Mouse (Mus musculus) mature B cell (primary cell): ENCODE data around the gene 9530053A07Rik.
"Not testable (repeated sequence)": the region's sequence is repeated elsewhere in the genome, so short reads cannot be mapped to it uniquely, and the experiment has no call there.

Experiments used
- in situ Hi-C: fragments of 300-500 bp; cut with MboI; formaldehyde crosslinking; loops from 2 replicates; pipeline ENCODE4 v1.14.3; 2019

Gene 9530053A07Rik

GRCm38 (mm10) chr7:28129166-28129565 is at the start of gene 9530053A07Rik:
TSS of gene 9530053A07Rik (plus strand) at chr7:28129466.
- in situ Hi-C loops = no loop called here

DNA sequence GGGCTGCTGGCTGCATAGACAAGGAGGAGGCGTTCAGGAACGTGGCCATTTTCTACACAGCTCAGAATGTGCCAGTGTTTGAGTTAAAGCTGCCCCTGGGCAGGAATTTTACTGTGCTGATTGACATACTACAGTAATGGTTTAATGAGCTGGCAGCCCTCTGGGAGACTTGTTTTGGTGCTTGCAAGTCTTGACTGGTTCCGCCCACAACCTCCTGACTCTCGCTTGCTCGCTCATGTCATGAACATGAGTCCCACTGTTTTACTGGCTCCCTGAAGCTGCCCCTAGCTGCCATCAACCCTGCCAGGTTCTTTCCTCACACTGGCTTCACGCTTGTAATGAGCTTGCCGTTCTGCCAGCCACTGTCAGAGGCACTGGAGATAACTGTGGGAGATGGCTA is 45.1 kb upstream of the 9530053A07Rik start:
- in situ Hi-C loops = no loop called here

DNA sequence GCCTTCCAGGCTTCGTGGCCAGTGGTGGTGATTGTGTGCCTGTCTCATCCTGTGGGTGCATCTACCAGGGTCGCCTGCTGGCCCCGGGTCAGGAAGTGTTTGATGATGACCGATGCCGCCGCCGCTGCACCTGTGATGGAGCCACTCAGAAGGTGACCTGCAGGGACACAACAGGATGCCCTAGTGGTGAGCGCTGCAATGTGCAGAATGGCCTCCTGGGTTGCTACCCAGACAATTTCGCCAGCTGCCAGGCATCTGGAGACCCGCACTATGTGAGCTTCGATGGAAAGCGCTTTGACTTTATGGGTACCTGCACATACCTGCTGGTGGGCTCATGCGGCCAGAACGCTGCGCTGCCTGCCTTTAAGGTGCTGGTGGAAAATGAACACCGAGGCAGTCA is 43.0 kb upstream of the 9530053A07Rik start:
- in situ Hi-C loops = no loop called here

DNA sequence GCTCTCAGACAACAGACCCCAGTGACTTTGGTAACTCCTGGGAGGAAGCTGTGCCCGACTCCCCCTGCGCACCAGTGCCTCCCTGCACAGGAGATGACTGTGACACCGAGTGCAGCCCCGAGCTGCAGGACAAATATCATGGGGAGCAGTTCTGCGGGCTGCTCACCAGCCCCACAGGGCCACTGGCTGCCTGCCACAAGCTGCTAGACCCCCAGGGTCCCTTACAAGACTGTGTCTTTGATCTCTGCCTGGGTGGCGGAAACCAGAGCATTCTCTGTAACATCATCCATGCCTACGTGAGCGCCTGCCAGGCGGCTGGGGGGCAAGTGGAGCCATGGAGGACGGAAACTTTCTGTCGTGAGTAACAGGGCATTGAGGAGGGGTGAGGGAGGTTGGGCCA is 35.7 kb upstream of the 9530053A07Rik start:
- in situ Hi-C loops = no loop called here

DNA sequence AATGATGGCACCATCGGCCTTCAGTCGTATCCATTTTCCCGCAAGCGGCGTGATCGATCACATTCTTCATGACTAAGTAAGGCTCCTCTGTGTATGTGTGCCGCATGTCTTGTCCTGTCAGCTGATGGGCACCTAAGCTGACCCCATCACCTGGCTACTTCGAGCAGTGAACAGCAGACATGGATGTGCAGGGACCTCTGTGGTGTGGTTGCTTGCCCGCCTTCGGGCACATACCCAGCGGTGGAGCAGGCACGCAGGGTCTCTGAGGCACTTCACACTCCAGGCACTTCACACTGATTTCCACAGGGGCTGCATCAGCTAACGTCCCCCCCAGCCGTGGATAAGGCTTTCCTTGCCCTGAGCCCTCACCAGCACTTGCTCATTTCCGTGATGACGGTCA is 30.2 kb upstream of the 9530053A07Rik start:
- in situ Hi-C loops = no loop called here

DNA sequence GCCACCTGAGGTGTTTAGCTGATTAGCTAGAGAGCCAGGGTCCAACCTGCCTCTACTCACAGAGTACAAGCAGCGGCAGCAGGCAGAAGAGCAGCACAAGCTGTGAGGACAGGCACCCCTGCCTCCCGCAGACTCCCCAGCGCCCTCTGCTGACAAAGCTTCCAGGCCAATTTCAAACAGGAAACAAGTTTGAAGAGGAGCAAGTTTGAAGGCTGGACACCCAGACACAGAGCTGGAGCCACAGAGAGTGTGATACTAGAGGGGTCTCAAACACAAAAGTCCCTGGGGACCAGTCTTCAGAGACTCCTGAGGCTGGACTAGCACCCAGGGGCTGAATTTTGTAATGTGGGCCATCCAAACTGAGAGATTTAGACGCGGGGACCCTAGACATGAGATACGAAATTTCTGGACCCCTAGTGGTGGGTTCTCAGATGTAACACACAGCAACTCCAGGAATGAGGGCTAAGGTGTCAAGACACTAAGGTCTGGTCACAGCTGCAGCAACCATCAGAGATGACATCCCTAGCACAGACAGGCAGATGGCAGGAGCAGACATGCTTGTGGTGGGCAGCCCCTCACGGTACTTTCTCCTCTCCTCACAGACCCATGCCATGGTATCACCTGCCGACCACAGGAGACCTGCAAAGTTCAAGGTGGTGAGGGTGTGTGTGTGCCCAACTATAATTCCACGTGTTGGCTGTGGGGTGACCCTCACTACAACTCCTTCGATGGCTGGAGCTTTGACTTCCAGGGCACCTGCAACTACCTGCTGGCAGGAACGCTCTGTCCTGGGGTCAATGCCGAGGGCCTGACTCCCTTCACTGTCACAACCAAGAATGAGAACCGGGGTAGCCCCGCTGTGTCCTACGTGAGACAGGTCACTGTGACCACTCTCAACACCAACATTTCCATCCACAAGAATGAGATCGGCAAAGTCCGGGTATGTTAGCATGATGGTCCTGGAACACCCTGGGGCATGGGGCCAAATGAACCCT is 28.4 kb upstream of the 9530053A07Rik start:
- in situ Hi-C loops = no loop called here

- in situ Hi-C loops = not testable (repeated sequence)
These were observed 26.3 kb upstream of the 9530053A07Rik start for GRCm38 (mm10) chr7:28102936-28103335.

- in situ Hi-C loops = no loop called here
These were observed 24.6 kb upstream of the 9530053A07Rik start for GRCm38 (mm10) chr7:28104670-28105069.

DNA sequence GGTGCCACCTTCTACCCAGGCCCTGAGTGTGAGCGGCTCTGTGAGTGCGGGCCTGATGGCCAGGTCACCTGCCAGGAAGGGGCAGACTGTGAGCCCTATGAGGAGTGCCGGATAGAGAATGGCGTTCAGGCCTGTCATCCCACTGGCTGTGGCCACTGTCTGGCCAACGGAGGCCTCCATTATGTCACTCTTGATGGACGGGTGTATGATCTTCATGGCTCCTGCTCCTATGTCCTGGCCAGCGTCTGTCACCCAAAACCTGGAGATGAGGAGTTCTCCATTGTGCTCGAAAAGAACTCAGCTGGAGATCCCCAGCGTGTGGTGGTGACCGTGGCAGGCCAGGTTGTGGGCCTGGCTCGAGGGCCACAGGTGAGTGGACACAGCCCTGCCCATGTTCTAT is 23.0 kb upstream of the 9530053A07Rik start:
- in situ Hi-C loops = no loop called here

GRCm38 (mm10) chr7:28114648-28115047 is 14.6 kb upstream of the 9530053A07Rik start:
- in situ Hi-C loops = no loop called here

- in situ Hi-C loops = no loop called here
These were observed 8.3 kb downstream of the 9530053A07Rik start for GRCm38 (mm10) chr7:28137613-28138012.

- in situ Hi-C loops = loop anchor here (10.0 kb wide), 1 partner anchor 57 kb away; no protein-coding TSS in a partner anchor
These were observed 19.0 kb downstream of the 9530053A07Rik start for GRCm38 (mm10) chr7:28148263-28148662.

- in situ Hi-C loops = loop anchor here (10.0 kb wide), 1 partner anchor 55 kb away; no protein-coding TSS in a partner anchor
These were observed 20.6 kb downstream of the 9530053A07Rik start for GRCm38 (mm10) chr7:28149841-28150240.

DNA sequence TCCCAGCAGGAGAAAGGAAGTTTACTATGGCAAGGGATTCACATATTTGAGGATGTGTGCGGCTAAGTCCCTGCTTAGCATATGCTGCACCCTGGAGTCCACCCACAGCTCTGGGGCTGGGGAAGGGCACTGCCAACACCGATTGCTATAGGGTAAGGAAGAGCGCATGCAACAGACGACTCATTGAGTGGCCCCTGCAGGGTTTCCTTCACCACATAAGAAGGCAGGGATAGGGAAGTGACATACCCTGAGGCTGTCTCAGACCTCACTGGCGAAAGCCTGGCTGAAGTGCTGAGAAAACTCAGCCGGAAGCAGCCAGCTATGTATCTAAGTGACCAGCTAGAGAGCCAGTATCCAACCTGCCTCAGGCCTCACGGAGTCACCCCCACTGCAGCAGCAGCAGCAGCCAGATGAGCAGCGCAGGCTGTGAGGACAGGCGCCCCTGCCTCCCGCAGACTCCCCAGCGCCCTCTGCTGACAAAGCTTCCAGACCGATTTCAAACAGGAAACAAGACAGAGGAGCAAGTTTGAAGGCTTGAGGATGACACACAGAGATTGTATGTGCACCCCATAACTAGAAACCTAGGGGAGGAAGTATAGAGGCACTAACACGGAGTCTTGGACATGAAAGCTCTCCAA is 22.4 kb downstream of the 9530053A07Rik start:
- in situ Hi-C loops = no loop called here

GRCm38 (mm10) chr7:28153595-28153994 is 24.3 kb downstream of the 9530053A07Rik start:
- in situ Hi-C loops = not testable (repeated sequence)

DNA sequence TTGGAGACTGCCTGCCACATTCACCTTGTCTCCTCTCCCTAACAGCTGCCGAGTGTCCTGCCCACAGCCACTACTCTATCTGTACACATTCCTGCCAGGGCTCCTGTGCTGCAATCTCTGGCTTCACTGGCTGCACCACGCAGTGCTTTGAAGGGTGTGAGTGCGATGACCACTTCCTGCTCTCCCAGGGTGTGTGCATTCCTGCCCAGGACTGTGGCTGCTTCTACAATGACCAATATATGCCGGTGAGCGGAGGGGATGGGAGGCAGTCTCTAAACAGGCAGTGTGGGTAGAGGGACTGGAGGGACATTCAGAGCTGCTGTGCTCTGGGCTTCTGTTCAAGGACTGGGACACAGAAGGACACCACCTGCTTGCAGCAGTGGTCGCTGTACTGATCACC is 30.0 kb downstream of the 9530053A07Rik start:
- in situ Hi-C loops = no loop called here

DNA sequence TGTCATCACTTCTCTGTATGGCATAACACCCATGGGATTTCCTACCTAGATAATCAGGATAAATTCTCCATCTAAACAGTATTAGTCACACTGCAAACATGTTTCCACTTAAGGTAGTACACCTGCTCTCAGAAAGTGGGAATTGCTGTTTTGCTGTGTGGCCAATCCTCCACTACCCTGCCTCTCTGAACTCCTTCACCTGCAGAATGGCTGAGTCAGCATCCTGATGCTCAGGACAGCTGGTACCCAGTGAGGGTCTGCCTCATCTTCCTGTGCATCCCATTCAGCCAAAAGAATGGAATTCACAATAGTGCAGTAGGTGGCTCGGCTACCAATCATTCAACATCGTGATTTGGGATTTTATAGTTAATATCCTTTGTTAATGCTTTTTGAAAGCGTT is 30.6 kb downstream of the 9530053A07Rik start:
- in situ Hi-C loops = no loop called here

GRCm38 (mm10) chr7:28161163-28161749 is 32.0 kb downstream of the 9530053A07Rik start:
- in situ Hi-C loops = no loop called here

DNA sequence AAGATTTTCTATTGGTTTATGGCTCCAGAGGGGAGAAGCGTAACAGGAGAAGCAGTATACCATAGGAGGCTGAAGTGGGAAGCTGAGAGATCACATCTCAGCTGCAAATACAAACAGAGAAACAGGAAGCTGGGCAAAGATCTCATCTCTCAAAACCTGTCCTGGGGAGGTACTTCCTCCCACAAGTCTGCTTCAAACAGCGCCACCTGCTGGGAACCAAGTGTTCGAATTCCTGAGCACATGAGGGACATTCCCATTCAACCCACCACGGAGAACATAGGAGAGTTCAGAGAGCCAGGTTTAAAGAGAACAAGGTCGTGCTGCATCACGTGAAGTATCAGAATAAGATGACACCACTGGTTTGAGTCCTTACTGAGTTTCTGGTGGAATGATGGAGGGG is 36.1 kb downstream of the 9530053A07Rik start:
- in situ Hi-C loops = no loop called here

DNA sequence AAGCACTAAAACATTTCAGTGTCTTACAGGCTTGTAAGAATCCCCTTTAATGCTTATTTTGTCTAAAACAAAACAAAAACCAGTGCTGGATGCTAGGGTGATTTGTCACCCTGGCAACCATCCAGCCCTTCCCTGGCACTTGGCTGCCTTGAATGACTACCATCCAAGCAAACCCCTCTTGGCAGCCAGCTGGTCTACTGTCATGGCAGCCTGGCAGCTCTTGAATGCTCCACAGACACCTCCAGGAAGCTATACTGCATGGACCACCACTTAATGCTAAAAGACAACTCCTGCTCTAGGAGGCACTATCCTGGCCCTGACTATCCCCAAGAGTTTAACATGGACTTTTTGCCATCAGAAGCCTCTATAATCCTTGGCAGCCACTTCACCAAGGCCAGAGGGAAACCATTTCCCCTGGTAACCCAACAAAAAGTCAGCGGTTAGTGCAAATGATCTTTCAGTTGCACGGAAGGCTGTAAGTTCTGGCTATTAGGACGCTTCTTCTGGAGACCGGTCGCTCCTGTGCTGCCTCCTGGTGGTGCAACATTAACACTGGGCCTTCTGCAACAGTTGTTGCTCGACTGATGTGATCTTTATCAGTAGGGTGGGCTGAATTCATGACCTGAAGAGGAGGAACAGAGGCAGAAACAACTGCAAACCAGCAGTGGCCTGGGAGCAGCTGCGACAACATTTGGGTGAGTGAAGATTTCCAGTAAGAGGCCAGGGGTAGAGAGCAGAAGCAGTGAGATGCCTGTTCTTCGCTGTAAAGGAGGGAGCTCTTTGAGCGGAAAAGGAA is 39.3 kb downstream of the 9530053A07Rik start:
- in situ Hi-C loops = no loop called here
